Mouse (Mus musculus): ENCODE measurements around the gene Tmprss12.
"Not testable (repeated sequence)": the region's sequence is repeated elsewhere in the genome, so short reads cannot be mapped to it uniquely, and the experiment has no call there.

Gene Tmprss12

GRCm38 (mm10) chr15:100324021-100324591 is 43.5 kb downstream of the Tmprss12 start:
- DNase-seq (ENCODE audit: low spot score): no peak

- DNase-seq (ENCODE audit: low spot score): no peak
Observed at GRCm38 (mm10) chr15:100325235-100325634, 44.6 kb downstream of the Tmprss12 start.

- DNase-seq (ENCODE audit: low spot score): not testable (repeated sequence)
Observed at GRCm38 (mm10) chr15:100328089-100328488, 47.5 kb downstream of the Tmprss12 start.

- DNase-seq (ENCODE audit: low spot score): not testable (repeated sequence)
Observed at GRCm38 (mm10) chr15:100329336-100329735, 48.7 kb downstream of the Tmprss12 start.

GRCm38 (mm10) chr15:100330739-100331138 is 50.1 kb downstream of the Tmprss12 start:
- DNase-seq (ENCODE audit: low spot score): no peak

- not testable (repeated sequence) for DNase-seq (ENCODE audit: low spot score)
Observed at GRCm38 (mm10) chr15:100332077-100332961, 51.7 kb downstream of the Tmprss12 start.

GRCm38 (mm10) chr15:100334629-100335028 is 54.0 kb downstream of the Tmprss12 start, which contains the start of gene Mettl7a3:
Gene Mettl7a3, plus strand, starts transcription at chr15:100334929.
- DNase-seq (ENCODE audit: low spot score): no peak

- DNase-seq (ENCODE audit: low spot score): not testable (repeated sequence)
Observed at GRCm38 (mm10) chr15:100337328-100337727, 56.7 kb downstream of the Tmprss12 start.

- DNase-seq (ENCODE audit: low spot score): peak; percentile 58
Observed at GRCm38 (mm10) chr15:100337847-100338246, 57.2 kb downstream of the Tmprss12 start.

GRCm38 (mm10) chr15:100341314-100341980 is 60.8 kb downstream of the Tmprss12 start:
- DNase-seq (ENCODE audit: low spot score): not testable (repeated sequence)

Data from embryo, embryonic 10.5 days (tissue).